Mouse (Mus musculus): ENCODE data around the gene Ccdc88b. TPM values are rescaled to one million over a fixed set of nuclear protein-coding genes. Genes with fewer than 3 reads are reported as not detected.
"Not testable (repeated sequence)": the region's sequence is repeated elsewhere in the genome, so short reads cannot be mapped to it uniquely, and the experiment has no call there.

The Ccdc88b gene
- total RNA-seq (2021): 1 to 10 TPM; 2.0 to 2.2 TPM

DNA sequence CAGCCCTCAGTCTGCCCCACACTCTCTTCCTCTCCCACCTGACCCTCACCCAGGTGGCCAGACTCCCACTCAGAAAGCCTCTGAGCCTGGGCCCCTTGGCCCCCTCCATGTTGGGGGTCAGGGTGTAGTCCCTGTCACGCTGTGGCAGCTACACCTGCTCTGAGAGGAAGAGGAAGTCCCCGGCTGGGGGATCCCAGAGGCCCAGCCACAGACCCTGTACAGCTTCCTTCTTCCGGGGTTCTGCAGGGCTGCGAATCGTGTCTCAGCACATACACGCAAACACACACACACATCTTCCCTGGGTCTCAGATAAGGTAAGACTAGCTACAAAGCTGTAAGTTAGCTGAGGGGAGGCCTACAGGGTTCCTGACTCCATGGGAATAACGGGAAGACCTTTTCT, at the start of gene Ccdc88b:
Gene Ccdc88b (minus strand): TSS at position 181 of the 400 bp plus-strand sequence.
- intact Hi-C loops (cut with DNase I): loop anchor here (5.0 kb wide), 2 partner anchors 49 to 366 kb away; partner anchors contain the start of gene Trmt112
- DNase-seq (ENCODE audit: low spot score in 2 of 2): no peak

- no peak for DNase-seq (ENCODE audit: low spot score in 2 of 2)
- intact Hi-C loops (cut with DNase I): loop anchor here (5.0 kb wide), 3 partner anchors 35 to 420 kb away; partner anchors contain the start of gene Ccdc88b
These were observed 49.1 kb upstream of the Ccdc88b start for GRCm38 (mm10) chr19:6907094-6907493.

GRCm38 (mm10) chr19:6906199-6906598, 48.2 kb upstream of the Ccdc88b start:
- intact Hi-C loops (cut with DNase I): loop anchor here (5.0 kb wide), 3 partner anchors 34 to 419 kb away; partner anchors contain the start of gene Ccdc88b
- no peak for DNase-seq (ENCODE audit: low spot score in 2 of 2)

DNA sequence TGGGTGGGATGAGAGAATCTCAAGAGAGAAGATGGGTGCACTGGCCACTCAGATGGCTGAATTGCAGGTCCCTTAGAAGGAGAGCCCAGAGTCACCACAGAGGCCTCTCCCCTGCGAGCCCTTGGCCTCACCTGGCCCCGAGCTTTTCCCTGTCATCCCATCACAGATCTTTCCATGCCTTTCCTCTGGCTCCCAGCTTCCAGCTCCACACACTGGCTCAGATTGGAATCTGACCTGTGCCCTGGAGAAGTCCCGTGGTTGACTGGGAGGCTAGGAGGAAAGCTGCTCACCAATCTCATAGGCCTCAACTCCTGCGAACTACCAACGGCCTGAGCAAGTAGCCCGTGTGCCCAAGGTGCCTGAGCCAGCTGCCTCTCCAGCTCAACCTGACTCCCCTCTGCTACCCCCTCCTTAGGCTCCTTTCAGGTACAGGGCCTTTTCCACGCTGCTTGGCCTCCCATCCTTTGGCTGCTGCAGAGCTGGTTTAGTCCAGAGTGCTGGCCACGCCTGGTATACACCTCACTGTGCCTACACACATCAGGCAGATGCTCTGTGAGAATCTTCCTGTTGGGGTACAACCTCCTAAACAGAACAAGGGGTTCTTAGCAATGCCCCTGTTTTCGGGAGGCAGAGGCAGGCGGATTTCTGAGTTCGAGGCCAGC, 47.6 kb upstream of the Ccdc88b start:
- no peak for DNase-seq (ENCODE audit: low spot score in 2 of 2)
- intact Hi-C loops (cut with DNase I): loop anchor here (5.0 kb wide), 3 partner anchors 33 to 418 kb away; partner anchors contain the start of gene Ccdc88b

- intact Hi-C loops (cut with DNase I): loop anchor here (5.0 kb wide), 3 partner anchors 33 to 418 kb away; partner anchors contain the start of gene Ccdc88b
- DNase-seq (ENCODE audit: low spot score in 2 of 2): no peak
These were observed 46.8 kb upstream of the Ccdc88b start for GRCm38 (mm10) chr19:6904846-6905245.

DNA sequence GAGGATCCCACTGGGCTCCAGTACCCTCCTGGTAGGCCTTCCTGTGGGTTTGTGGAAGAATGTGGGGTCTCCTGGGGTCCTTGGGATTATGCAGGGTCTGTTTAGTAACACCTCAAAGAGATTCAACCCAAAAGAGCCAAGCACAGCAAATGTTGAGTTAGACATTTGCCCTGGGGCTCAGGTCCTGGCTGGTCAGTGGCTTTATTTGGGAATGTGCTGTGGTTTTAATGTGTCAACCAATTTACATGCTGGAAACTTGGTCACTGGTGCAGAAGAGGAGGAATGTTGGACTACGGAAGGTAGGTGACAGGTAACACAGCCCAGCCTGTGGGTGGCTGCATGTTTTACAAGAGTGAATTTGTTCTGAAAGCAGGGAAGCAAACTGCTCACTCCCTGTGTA, 45.0 kb upstream of the Ccdc88b start:
- intact Hi-C loops (cut with DNase I): no loop called here
- no peak for DNase-seq (ENCODE audit: low spot score in 2 of 2)

GRCm38 (mm10) chr19:6899641-6900040, 41.6 kb upstream of the Ccdc88b start:
- intact Hi-C loops (cut with DNase I): no loop called here
- no peak for DNase-seq (ENCODE audit: low spot score in 2 of 2)

DNA sequence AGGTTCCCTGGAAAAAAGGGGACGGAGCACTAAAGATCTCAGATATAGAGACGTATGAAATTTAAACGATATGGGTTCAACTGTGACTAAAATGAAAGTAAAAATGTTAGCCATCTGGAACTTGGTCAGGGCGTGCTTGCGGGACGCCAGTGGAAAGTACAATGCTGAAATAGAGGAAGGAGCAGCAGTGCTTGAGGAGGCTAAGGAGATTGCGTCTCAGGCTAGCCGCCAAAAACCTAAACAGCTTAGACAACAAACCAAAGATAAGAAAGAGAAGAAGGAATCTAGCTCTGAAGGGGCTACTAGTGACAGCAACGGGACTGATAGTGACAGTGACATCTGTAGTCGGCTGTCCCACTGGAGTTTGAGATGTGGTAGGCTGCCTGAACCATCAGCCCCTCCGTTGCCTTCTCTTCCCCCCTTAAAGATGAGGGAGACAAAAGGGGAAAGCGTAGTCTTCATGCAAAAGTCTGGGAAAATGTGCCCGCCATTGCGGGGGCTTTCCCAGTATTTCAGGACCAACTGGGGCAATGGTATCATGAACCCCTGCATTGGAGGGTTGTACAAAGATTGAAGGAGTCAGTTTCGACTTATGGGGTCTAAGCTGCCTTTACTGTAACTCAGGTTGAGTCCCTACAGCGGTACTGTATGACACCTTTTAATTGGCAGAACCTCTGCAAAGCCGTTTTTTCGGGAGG, 37.7 kb upstream of the Ccdc88b start:
- intact Hi-C loops (cut with DNase I); DNase-seq (ENCODE audit: low spot score in 2 of 2): not testable (repeated sequence)

GRCm38 (mm10) chr19:6893731-6894451, 35.9 kb upstream of the Ccdc88b start:
- intact Hi-C loops (cut with DNase I): no loop called here

GRCm38 (mm10) chr19:6892512-6892911, 34.5 kb upstream of the Ccdc88b start:
- intact Hi-C loops (cut with DNase I): no loop called here
- DNase-seq (ENCODE audit: low spot score in 2 of 2): no peak

More at GRCm38 (mm10) chr19:6893731-6894451, 35.9 kb upstream of the Ccdc88b start:
- DNase-seq (ENCODE audit: low spot score in 2 of 2): no peak

GRCm38 (mm10) chr19:6877965-6878364, 20.0 kb upstream of the Ccdc88b start:
- intact Hi-C loops (cut with DNase I): no loop called here
- DNase-seq (ENCODE audit: low spot score in 2 of 2): no peak

DNA sequence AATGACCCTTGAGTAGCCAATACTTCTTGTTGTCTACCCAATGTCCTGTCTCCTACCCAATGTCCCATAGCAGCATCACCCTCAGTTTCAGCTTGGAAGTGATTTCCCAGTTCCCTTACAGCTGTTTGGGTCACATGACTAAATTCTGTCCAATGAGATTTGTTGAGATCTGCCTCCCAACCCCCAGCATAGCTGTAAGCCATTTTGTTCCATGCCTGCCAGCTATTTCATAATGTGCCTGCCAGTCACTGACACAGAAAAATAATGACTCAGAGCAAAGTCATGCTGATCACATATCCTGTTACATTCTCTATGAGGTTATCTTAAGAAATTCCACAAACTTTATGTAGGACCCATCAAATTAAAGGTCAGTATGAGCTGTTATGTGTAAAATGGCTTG, 18.8 kb upstream of the Ccdc88b start:
- intact Hi-C loops (cut with DNase I): no loop called here
- no peak for DNase-seq (ENCODE audit: low spot score in 2 of 2)

- DNase-seq (ENCODE audit: low spot score in 2 of 2): peak in 1 of 2 experiments; percentile 37
- intact Hi-C loops (cut with DNase I): no loop called here
These were observed 17.8 kb upstream of the Ccdc88b start for GRCm38 (mm10) chr19:6875834-6876233.

- no peak for DNase-seq (ENCODE audit: low spot score in 2 of 2)
- intact Hi-C loops (cut with DNase I): loop anchor here (5.0 kb wide), 2 partner anchors 33 to 212 kb away; partner anchors contain the start of gene Trmt112
These were observed 16.2 kb upstream of the Ccdc88b start for GRCm38 (mm10) chr19:6874257-6874656.

DNA sequence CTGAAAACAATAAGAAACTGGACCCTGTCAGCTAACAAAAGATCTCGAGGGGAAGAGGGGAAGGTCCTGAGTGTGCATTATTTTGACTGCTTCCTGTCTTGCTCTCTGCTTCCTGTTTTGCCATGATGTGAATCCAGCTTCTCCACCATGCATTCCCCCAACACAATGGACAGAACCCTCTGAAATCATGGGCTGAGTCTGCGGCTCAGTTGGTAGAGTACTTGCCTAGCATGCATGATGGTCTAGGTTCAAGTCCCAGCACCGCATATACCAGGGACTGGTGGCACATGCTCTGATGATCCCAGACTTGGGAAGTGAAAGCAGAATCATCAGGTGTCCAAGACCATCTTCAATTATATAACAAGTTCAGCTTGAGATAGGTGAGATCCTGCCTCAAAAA, 14.7 kb upstream of the Ccdc88b start:
- DNase-seq (ENCODE audit: low spot score in 2 of 2): no peak
- intact Hi-C loops (cut with DNase I): loop anchor here (5.0 kb wide), 2 partner anchors 35 to 210 kb away; partner anchors contain the start of gene Trmt112

GRCm38 (mm10) chr19:6871574-6872271, 13.7 kb upstream of the Ccdc88b start:
- no peak for DNase-seq (ENCODE audit: low spot score in 2 of 2)

GRCm38 (mm10) chr19:6869355-6869754, 11.3 kb upstream of the Ccdc88b start:
- peak in 1 of 2 experiments; percentile 37 for DNase-seq (ENCODE audit: low spot score in 2 of 2)
- intact Hi-C loops (cut with DNase I): no loop called here

More at GRCm38 (mm10) chr19:6871574-6872271, 13.7 kb upstream of the Ccdc88b start:
- intact Hi-C loops (cut with DNase I): loop anchor here (5.0 kb wide), 2 partner anchors 36 to 209 kb away; partner anchors contain the start of gene Trmt112

DNA sequence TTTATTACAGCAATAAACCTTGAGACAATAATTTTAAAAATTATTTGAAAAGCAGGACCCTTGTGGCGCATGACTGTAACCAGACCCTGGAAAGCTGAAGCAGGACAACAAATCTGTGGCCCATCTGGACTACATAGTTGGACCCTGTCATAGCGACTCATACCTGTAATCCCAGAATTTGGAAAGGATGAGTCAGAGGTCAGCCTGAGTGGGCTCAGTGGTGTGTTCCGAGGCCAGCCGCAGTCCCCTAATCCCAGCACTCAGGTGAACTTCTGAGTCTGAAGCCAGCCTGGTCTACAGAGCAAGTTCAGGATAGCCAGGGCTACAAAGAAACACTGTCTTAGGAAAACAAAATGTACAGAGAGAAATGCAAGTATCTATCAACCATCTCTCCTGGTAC, 3.4 kb upstream of the Ccdc88b start:
- no peak for DNase-seq (ENCODE audit: low spot score in 2 of 2)
- intact Hi-C loops (cut with DNase I): no loop called here

DNA sequence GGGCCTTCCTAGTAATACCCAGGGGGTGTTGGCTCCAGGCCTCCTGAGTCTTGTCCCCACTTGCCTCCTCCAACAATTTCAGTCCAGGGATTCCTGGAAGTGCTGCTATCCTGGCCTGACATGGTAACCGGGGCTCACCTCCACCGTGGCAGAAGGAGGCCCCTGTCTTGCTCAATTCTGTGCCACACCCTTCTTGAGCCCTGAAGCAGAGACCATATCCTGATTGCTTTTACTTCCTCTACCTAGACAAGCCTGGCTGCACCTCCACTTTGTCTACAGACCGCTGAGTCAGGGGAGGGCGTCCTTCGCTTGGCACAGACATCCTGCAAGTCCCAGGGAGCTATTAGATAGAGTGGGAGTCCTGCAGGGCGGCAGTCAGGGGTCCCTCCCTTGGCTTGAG, 2.7 kb upstream of the Ccdc88b start:
- intact Hi-C loops (cut with DNase I): no loop called here

More for the DNA sequence above, 2.7 kb upstream of the Ccdc88b start:
- DNase-seq (ENCODE audit: low spot score in 2 of 2): no peak

Data from left cerebral cortex, postnatal 25 days (tissue).